Mouse (Mus musculus) right cerebral cortex, postnatal 14 days (tissue): ENCODE measurements at regions not wholly inside any gene's neighbourhood (a gene's known extent, or its start where the extent isn't known, plus 50 kb on each side); places are given as distances from the start of the nearest gene placed in this dataset.

Experiments
- DNase-seq: peaks from one replicate; pipeline ENCODE4 v3.0.0; 2022

DNA sequence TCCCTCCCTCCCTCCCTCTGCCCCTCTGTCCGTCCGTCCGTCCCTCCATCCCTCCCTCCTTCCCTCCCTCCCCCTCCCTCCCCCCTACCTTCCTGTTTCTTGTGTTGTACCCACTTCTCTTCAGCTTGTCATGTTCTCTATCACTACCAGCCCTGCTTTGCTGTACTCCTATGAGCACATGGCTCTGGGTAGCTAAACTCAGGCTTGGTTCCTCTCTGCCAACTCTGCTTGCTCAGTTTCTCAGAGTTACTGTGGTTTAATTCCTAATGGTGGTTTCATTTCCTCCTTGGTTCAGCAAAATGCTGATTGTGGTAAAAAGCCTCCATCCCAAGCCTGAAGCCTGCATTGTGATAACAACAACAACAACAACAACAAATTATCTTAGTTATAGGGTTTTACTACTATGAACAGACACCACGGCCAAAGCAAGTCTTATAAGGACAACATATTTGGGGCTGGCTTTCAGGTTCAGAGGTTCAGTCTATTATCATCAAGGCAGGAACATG is 279.5 kb upstream of the Zfp703 start:
- no peak for DNase-seq

GRCm38 (mm10) chr8:26698580-26698979 is 278.5 kb upstream of the Zfp703 start:
- DNase-seq, result no peak

DNA sequence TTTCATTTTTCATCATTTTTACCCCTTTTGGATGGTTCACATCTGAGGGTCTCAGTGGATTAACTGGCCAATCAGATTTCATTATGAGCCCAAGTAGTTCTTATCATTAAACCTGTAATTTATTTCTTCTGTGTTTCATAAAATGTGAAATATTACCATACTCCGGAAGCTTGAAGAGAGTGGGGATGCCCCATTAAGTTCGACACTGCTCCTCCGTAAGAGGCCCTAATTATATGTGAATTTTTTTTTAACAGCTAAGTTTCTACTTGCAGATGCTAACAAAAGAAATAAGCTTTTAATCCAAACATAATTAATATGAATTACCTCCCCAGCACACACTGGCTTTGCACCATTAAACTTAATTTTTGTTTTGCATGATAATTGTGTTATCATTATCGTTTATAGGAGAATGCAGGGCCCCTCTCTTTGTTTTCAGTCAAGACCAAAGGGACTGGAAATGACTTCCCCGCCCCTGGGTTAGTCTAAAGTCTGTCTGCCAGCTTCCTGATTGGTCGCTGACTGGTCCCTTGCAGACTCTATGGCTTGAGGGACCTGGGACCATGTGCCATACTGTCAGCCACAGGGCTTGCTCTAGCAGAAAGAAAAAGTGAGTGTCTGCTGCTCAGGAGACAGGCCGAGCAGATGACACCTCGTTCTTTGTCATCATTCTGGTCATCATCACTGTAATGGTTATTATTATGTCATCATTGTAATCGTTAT is 270.9 kb upstream of the Zfp703 start:
- no peak for DNase-seq

DNA sequence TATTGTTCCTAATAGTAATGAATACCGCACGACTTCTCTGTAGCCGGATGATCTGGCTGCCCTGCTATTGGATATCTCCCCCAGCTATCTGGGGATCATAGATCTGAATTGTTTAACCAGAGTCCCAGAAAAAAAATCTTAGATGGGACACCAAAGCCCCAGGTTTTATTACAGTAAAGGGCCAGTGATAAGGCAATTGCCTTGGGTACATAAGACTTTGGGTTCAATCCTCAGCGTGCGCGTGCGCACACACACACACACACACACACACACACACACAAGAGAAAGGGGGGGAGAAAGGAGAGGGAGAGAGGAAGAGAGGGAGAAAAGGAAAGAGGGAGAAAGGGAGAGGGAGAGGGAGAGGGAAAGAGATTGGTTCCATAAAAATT is 270.4 kb upstream of the Zfp703 start:
- no peak for DNase-seq

- DNase-seq, result no peak
These were observed 263.3 kb upstream of the Zfp703 start for GRCm38 (mm10) chr8:26713836-26714235.

- no peak for DNase-seq
These were observed 262.4 kb upstream of the Zfp703 start for GRCm38 (mm10) chr8:26714714-26715113.

- DNase-seq, result no peak
These were observed 258.4 kb upstream of the Zfp703 start for GRCm38 (mm10) chr8:26718409-26719355.

DNA sequence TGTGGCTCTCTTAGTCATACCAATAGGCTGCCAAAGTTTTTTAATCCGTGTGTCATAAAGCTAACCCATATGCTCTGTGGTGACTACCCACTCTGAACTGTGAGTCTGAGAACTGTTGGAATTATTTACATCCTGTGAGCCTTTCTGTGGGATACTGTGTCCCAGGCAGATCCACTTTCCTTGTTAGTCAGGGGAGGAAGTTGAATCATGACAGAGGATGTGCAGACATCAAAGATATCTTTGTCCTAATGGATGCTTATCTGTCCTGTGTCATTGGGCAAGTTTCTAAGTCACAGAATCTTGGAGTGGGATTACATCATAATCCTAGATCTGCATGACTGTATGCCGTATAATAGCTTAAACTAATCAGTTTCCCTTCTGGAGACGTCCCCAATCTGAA is 254.4 kb upstream of the Zfp703 start:
- DNase-seq, result no peak

DNA sequence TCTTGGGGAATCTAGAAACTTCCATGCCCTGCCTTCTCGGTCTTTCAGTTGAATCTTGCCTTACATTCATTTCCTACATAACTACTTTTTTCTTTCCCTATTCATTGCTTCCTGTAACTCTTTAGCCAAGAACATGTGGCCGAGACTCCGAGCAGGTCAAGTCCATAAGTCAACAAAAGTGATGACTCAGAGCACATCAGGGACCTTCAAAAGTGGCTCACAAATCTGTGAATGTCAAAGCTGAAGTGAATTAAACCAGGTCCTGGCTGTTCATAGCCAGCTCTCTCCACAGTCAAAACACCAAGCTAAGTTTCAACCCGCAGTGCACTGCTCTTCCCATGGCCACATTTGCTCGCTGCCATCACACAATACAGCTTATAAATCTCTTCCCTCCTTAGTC is 252.5 kb upstream of the Zfp703 start:
- no peak for DNase-seq

GRCm38 (mm10) chr8:26725521-26725920 is 251.6 kb upstream of the Zfp703 start:
- DNase-seq, result no peak

GRCm38 (mm10) chr8:26729351-26729750 is 247.8 kb upstream of the Zfp703 start:
- no peak for DNase-seq

- no peak for DNase-seq
These were observed 246.0 kb upstream of the Zfp703 start for GRCm38 (mm10) chr8:26731111-26731510.

DNA sequence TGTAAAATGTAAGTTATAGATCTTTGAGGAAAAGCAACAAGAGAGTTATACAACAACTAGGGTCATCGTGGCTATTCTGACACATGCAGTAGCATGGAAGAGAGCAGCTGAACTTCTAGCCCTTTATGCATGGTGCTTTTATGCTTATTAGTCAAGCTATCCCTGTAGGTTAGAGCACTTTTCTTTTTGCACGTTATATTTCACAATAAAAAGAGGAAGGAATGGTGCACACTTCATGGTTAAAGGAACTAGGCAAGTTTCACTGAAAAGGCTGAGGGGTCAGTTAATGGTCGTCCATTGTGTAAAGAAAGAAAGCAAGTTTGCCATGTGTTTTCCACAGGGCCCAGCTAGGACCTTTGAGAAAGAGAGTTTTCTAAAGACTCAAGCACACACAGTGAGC is 232.7 kb upstream of the Zfp703 start:
- no peak for DNase-seq

DNA sequence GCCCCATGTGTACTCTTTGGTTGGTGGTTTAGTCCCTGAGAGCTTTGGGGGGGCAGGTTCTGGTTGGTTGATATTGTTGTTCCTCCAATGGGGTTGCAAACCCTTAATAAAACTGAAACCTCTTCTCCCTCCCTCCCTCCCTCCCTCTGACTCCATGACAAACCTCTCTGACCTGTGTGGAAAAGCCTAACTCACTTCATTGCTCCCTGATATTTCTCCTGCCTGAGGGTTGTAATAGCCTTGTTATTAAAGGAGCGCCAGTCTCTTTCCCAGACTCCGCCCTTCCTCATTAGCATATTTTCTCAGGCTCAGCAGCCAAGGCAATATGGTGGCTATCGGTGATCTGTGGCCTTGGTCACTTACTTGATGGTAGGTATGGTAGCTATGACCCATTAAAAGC is 230.3 kb upstream of the Zfp703 start:
- no peak for DNase-seq

DNA sequence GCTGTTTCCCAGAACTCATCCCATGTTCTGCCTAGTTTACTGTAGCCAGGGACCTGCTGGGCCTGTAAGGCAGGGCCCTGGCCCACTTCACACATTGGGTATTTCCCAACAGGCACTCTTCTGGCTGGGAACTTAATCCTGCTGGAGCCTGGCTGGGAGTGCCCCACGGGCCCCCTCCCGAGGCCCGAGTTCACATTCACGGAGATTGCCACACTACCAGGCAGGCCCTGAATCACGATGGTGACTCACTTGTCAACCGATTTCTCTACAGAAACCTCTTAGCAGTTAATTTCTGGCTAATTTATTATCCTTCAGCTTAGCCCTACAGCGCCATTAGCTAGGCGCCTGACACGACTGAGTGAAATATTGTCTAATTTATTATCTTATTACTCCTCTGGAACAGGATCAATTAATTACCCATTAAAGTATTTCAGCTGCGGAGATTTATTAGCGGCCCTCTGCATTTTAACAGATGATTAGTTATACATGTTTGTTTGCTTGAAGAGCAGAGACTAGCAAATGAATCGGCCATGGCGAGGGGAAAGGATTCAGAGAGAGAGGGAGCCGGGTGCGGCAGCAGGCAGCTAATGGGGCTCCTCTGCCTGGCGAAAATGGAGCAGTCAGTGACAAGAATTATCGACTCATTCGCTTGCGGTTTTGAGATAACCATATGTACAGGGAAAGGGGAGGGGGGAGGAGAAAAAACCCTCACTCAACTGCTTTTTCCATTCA is 229.7 kb upstream of the Zfp703 start:
- no peak for DNase-seq

GRCm38 (mm10) chr8:26748161-26748971 is 228.8 kb upstream of the Zfp703 start:
- no peak for DNase-seq

- DNase-seq, result no peak
These were observed 228.2 kb upstream of the Zfp703 start for GRCm38 (mm10) chr8:26748972-26749291.

DNA sequence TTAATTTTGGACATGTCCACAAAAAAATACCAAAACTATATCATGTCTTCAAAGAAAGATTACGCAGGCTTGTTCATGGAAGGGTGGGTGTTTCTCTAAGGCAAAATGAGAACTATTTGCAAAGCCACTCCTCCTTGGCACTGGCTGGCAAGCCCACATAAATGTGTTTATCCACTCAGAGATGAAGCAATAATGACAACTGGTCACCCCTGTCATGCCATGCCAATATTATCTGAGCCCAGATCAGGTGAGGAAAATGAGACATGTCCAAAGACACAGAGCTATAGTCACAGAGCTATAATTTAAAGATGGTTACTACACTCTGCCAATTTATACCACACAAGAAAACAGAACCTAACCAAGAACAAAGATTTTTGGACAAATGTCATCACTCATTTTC is 227.0 kb upstream of the Zfp703 start:
- no peak for DNase-seq

GRCm38 (mm10) chr8:26751651-26752050 is 225.5 kb upstream of the Zfp703 start:
- no peak for DNase-seq

DNA sequence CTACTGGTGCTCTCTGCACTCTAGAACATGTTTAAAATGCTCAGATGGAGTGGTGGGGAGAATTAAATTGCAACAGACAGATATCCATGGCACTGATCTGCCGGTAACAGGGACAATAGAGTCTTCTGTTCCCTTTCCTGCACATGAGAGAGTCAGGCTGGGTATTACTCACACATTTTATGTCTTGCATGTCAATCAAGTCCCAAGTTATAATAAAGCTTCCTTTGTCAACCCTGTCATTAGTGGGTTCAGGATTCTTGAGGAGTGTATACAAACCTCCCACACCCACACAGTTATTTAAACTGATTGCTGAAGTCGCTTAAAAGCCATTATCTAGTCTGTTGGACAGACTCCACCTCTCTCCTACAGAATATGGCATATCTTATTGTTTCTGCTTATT is 220.7 kb upstream of the Zfp703 start:
- DNase-seq, result no peak

GRCm38 (mm10) chr8:26760726-26761125 is 216.4 kb upstream of the Zfp703 start:
- DNase-seq, result no peak

- no peak for DNase-seq
These were observed 214.0 kb upstream of the Zfp703 start for GRCm38 (mm10) chr8:26762942-26763778.
